Mouse (Mus musculus): ENCODE measurements at regions not wholly inside any gene's neighbourhood (a gene's known extent, or its start where the extent isn't known, plus 50 kb on each side); places are given as distances from the start of the nearest gene placed in this dataset.

GRCm38 (mm10) chr13:51299047-51299760 lies 109.2 kb upstream of the S1pr3 start:
- TF ChIP-seq POLR2A (IDR thresholded peaks at IDR 0.05; ENCODE audit: borderline replicate concordance, control insufficient read depth, low read depth, low read length) (no peak), CTCF (IDR thresholded peaks at IDR 0.05; ENCODE audit: control insufficient read depth, insufficient read depth, low read length) (no peak)
